Mouse (Mus musculus) effector memory CD4-positive, alpha-beta T cell, adult 7 months (primary cell): Measurements from ENCODE around the gene Pom121l2. TPM values are rescaled to one million over a fixed set of nuclear protein-coding genes. Genes with fewer than 3 reads are reported as not detected.

Experiments used
- polyA plus RNA-seq: library from polyadenylated mRNA; unstranded; fragments of 100-300 nt; shearing (Covaris generic); gene quantifications from one replicate; pipeline ENCODE4 v1.2.1, GENCODE M21; 2017

Gene Pom121l2
- polyA plus RNA-seq, result not detected

DNA sequence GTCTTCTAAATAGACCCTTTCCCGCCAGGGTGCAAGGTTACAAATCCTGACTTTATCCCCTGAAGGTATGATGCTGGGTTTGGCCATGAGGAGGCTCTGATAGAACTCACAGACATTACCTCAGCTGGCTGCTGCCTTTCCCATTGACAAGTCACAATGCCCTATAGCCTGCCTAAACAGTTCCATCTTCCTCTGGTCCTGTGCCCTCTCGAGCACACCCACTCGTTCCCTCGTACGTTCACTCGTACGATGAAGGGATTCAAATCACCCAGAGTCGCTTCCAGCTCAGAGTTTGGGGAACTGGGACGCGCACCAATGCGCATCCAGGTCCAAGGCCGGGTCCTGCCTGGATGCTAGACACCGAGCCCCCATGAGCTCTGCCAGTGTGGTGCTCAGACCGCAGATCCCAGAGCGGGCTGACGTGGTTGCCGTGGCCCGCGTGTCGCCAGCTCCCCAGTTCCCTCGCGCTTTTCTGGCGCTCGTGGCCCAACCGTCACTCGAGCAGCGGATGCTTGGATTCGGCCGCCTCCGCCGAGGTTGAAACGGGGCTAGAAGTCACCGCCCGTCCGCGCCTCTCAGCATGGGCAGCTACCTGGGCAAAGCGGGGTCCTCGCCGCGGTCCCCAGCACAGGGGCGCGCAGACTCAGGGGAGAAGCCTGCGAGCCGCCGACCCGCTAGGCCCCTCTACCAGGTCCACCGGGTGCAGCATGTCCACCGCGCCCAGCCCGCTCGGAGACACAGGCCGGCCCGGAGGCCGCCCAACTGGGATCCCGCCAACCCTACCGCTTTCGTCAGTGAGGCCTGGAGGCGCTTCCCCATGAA, at the start of gene Pom121l2:
Gene Pom121l2 (plus strand): TSS at position 214 of the 822 bp plus-strand sequence.

DNA sequence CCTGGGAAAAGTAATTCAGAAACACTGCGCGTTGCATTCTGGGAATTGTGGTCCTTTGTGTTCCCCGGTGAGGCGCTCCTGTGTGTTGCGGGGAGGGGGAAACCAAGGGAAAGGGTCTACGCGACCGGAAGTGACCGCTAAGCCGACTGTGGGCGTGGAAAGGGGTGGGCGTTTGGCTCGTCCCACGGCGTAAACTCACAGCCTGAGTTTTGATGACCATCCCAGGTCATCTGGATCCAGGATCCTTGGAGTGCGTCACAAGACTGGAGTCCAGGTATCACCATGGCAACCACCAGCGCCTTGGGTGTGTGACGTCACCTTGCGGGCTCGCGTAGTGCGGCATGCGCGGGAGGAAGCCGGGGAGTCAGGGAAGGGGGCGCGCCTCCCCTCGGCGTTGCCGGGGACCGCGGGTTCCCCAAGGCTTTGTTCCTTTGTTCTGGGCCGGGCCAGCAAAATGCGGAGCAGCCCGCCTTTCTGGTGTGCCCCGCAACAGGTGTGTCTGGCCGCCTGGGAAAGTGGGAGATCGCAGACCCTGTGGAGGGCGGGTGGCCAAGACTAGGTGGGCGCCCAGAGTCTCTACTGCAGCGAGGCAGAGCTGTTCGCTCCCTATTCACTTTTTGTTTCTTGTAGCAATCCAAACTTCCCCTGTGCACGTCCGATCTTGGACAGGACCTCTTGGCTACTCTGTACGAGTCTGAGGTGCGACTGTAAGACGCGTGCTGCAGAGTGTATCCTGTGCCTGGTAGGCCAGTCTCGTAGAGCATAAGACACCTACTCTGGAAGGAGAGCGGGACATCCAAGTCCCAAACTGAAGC, 35.9 kb upstream of the Pom121l2 start, which contains the start of gene Zfp184:
Gene Zfp184 (plus strand): TSS at position 169 of the 815 bp plus-strand sequence.

DNA sequence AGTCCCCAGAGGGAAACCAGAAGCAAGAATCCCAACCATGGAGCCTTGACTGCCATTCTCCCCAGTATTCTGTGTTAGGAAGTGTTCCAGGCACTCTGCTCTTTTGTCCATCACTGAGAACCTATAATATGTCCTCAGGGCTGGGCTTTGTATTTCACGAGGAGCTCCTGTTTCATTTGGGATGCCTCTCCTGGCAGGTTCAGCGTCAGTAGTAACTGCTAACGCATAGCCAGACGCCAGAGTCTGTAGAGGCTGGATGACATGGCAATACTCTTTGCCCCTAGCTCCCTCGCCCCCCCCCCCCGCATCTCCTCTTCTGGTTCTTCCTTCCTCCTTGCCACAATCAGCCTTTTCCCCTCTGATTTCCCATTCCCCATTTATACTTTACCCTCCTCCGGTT, 28.6 kb downstream of the Pom121l2 start, which contains the start of gene Prss16:
Gene Prss16 (minus strand): TSS at position 101 of the 400 bp plus-strand sequence.

DNA sequence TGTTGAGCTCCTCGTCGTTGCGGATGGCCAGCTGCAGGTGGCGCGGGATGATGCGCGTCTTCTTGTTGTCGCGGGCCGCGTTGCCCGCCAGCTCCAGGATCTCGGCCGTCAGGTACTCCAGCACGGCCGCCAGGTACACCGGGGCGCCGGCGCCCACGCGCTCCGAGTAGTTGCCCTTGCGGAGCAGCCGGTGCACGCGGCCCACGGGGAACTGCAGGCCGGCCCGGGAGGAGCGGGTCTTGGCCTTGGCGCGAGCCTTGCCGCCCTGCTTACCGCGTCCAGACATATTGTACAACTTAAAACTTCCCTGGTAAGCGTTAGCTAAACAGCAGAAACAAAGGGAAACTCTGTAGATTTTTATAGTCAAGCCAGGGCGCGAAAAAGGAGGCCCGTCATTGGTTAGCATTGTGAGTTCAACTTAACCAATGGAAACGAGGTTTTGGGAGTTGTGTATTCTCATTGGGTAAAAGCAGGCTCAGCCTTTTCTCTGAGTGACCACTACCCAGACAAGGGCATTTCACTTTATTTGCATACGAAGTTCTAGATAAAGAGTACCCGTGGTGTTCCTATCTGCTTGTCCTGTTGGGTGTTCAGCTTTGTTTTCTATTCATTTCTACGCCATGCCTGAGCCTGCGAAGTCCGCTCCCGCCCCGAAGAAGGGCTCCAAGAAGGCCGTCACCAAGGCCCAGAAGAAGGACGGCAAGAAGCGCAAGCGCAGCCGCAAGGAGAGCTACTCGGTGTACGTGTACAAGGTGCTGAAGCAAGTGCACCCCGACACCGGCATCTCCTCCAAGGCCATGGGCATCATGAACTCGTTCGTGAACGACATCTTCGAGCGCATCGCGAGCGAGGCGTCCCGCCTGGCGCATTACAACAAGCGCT, 54.5 kb downstream of the Pom121l2 start, which contains the start of the genes Hist1h2ah and Hist1h2bk:
Gene Hist1h2ah (minus strand): TSS at position 302 of the 882 bp plus-strand sequence.
Gene Hist1h2bk (plus strand): TSS at position 604 of the 882 bp plus-strand sequence.

Other genes starting within 250 kb of the Pom121l2 start
- gene Hist1h4j, start 246.1 kb upstream of the Pom121l2 start, polyA plus RNA-seq, result 0.93 TPM
- gene Hist1h4k, start 230.7 kb upstream of the Pom121l2 start, polyA plus RNA-seq, result 15.4 TPM
- gene Hist1h2ak, start 227.4 kb upstream of the Pom121l2 start, polyA plus RNA-seq, result not detected
- gene Hist1h2bn, start 227.1 kb upstream of the Pom121l2 start, polyA plus RNA-seq, result not detected
- gene Hist1h1b, start 200.6 kb upstream of the Pom121l2 start, polyA plus RNA-seq, result not detected
- gene Hist1h3i, start 197.8 kb upstream of the Pom121l2 start, polyA plus RNA-seq, result not detected
- not detected for gene Hist1h2an, start 194.0 kb upstream of the Pom121l2 start, polyA plus RNA-seq
- not detected for gene Hist1h2bp, start 193.7 kb upstream of the Pom121l2 start, polyA plus RNA-seq
- 4.2 TPM for gene Hist1h2bq, start 171.0 kb upstream of the Pom121l2 start, polyA plus RNA-seq
- not detected for gene Hist1h2ao, start 170.7 kb upstream of the Pom121l2 start, polyA plus RNA-seq
- not detected for gene Hist1h4m, start 169.4 kb upstream of the Pom121l2 start, polyA plus RNA-seq
- 20.0 TPM for gene Hist1h4n, start 149.0 kb upstream of the Pom121l2 start, polyA plus RNA-seq
- gene Hist1h2ap, start 147.7 kb upstream of the Pom121l2 start, polyA plus RNA-seq, result 30.1 TPM
- gene Hist1h2br, start 147.5 kb upstream of the Pom121l2 start, polyA plus RNA-seq, result 4.6 TPM
- gene Zfp184, start 36.1 kb upstream of the Pom121l2 start, polyA plus RNA-seq, result 2.4 TPM
- gene Prss16, start 28.5 kb downstream of the Pom121l2 start, polyA plus RNA-seq, result 6.0 TPM
- not detected for gene Hist1h2ah, start 54.4 kb downstream of the Pom121l2 start, polyA plus RNA-seq
- gene Hist1h2bk, start 54.7 kb downstream of the Pom121l2 start, polyA plus RNA-seq, result not detected
- gene Hist1h4i, start 60.2 kb downstream of the Pom121l2 start, polyA plus RNA-seq, result 10.9 TPM
- not detected for gene Hist1h2ag, start 61.8 kb downstream of the Pom121l2 start, polyA plus RNA-seq
- 1.3 TPM for gene Hist1h2bj, start 62.0 kb downstream of the Pom121l2 start, polyA plus RNA-seq
- not detected for gene Vmn1r188, start 103.2 kb downstream of the Pom121l2 start, polyA plus RNA-seq
- gene Vmn1r189, start 124.6 kb downstream of the Pom121l2 start, polyA plus RNA-seq, result not detected
- not detected for gene Vmn1r191, start 202.8 kb downstream of the Pom121l2 start, polyA plus RNA-seq
- gene Vmn1r192, start 209.9 kb downstream of the Pom121l2 start, polyA plus RNA-seq, result not detected
- gene Vmn1r193, start 242.0 kb downstream of the Pom121l2 start, polyA plus RNA-seq, result 0.06 TPM